Mouse (Mus musculus) left cerebral cortex, postnatal 4 days (tissue): ENCODE results near the gene Mrps9. TPM values are rescaled to one million over a fixed set of nuclear protein-coding genes. Genes with fewer than 3 reads are reported as not detected.

Experiments
- DNase-seq: peaks from one replicate; pipeline ENCODE4 v3.0.0-alpha.2; 2022
- intact Hi-C: fragments of 180-260 bp; cut with DNase I; formaldehyde crosslinking; loops from one replicate; pipeline ENCODE4 v1.15.1; 2025
- total RNA-seq, 2 experiments: library from RNA; stranded (reverse); gene quantifications; 2 replicates each; pipeline ENCODE4 v1.2.3; 2021

The Mrps9 gene
- total RNA-seq, 2 experiments from 2014 or later: 34.6 to 38.3 TPM

GRCm38 (mm10) chr1:42905148-42905547 is 54.1 kb downstream of the Mrps9 start:
- no peak for DNase-seq
- intact Hi-C loops: no loop called here

DNA sequence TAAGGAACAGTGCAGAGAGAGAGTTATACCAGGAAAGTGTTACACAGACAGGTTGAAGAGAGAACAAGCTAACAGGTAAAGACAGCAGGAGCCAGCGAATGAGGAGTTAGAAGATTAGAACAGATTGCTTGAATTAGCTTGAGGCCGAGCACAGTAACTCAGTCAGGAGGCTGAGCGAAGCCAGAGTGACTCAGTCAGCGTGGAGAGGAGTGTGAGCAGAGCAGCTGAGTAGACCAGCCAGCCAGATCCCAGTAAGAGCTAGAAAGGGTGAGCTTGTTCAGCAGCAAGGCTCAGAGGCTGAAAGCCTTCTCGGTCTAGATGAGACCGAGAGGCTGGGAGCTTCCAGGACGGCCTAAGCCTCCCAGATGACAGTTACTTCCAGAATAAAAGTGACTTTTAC is 55.7 kb downstream of the Mrps9 start:
- DNase-seq: no peak
- intact Hi-C loops: no loop called here

GRCm38 (mm10) chr1:42907153-42907552 is 56.1 kb downstream of the Mrps9 start:
- DNase-seq: no peak
- intact Hi-C loops: no loop called here

GRCm38 (mm10) chr1:42915062-42915461 is 64.0 kb downstream of the Mrps9 start:
- intact Hi-C loops: loop anchor here (5.0 to 10.0 kb wide), 2 partner anchors 127 to 350 kb away; no protein-coding TSS in a partner anchor
- no peak for DNase-seq

DNA sequence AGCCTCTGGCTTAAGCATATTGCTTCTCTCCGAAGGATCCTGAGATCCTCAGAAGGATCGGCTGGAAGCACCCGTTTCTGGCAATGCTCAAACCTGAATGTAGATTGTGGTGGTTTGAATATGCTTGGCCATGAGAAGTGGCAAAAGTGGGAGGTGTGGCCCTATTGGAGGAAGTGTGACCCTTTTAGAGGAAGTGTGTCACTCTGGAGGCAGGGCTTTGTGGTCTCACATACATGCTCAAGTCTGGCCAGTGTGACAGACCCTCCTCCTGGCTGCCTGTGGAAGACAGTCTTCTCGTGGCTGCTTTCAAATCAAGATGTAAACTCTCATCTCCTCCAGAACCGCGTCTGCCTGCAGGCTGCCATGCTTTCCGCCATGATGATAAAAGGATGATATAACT is 65.7 kb downstream of the Mrps9 start:
- DNase-seq: no peak
- intact Hi-C loops: loop anchor here (5.0 to 10.0 kb wide), 2 partner anchors 126 to 348 kb away; no protein-coding TSS in a partner anchor

DNA sequence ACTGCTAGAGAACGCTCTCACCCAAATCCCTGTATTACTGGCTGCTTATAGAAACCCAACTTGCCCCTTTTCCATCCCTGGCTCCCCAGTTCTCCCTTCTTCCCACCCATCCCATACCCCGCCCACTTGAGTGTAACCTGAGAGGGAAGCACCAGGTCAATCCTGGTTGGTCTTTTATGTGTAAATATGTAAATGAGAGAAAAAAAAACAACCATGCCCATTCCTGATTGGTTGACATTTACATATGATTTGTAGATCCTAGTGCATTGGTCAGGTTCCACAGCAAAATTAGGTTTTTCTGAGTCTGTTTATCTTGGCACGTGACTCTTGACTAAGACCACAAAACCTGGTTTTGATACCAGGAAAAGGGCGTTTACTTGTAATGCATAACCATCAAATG is 66.9 kb downstream of the Mrps9 start:
- intact Hi-C loops: loop anchor here (5.0 to 10.0 kb wide), 2 partner anchors 124 to 347 kb away; no protein-coding TSS in a partner anchor

GRCm38 (mm10) chr1:42923924-42924323 is 72.9 kb downstream of the Mrps9 start:
- intact Hi-C loops: no loop called here
- no peak for DNase-seq

More for the DNA sequence above, 66.9 kb downstream of the Mrps9 start:
- no peak for DNase-seq

DNA sequence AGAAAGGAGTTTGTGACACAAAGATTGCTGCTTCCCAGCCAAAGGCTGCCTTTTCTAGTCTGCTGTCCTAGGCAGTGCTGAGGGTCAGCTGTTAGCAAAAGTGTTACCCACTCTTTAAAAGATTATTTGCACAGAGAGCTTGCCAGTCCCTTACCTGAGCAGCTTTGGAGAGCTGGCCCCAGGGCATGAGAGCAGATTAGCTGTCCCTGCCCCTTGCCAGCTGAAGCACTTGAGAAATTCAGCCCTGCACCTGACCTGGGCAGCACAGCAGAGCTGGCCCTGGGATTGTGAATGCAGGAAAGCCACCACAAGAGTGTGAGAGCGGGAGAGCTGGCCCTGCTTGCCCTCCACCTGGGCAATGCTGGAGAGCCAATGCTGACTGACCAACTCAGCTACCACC is 82.6 kb downstream of the Mrps9 start:
- DNase-seq: no peak
- intact Hi-C loops: no loop called here

- intact Hi-C loops: no loop called here
- DNase-seq: no peak
These were observed 97.5 kb downstream of the Mrps9 start for GRCm38 (mm10) chr1:42948486-42948885.

DNA sequence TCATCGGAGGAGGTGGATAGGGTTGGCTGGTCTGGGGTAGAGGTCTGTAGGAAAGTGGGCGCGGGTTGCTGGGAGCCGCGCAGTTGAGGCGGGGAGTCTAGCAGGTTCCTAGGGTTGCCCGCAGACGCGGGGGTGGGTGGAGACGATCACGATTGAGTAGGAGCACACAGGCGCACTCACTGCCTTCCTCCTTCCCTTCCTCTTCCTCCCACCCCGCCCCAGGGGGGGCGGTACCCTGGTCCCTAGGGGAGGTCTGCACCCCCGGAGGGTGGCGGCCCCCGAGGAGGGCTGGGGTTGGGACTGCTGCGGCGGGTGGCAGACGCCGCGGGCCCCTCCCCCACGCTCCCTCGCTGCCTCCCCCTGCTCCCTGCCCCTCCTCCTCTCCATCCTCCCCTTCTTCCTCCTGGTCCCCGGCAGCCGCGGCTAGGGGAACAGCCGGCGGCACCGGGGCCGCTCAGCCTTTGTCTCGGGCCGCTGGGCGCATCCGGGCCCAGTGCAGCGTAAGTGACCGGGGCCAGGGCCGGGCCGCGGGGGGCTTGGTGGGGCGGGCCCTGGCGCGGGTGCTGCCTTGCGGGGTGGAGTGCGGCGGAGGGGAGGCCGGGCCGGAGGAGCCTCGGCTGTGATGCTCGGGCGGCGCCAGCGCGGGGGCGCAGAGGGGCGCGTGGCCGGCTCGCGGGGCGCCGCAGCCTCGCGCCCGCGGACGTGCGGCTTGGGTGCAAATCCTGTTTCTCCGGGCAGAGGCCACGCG is 101.9 kb downstream of the Mrps9 start, which contains the start of gene Gpr45:
Gene Gpr45 (plus strand): TSS at position 139 of the 748 bp plus-strand sequence.
- intact Hi-C loops: no loop called here
- DNase-seq: peak; percentile 60

DNA sequence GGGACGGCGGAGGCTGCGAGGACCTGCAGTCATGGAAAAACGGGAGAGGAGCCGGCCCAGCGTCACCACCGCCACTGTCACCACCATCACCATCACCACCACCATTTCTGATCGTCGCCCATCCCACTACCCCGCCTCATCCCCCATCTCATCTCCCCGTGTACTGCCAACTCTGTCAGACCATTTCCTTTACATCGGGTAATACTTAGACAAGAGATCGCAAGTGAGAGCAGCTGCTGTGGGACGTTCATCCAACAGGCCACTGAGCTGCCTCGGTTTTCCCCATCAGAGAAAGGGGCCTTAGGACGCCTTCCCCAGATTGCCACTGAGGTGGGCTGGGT is 102.4 kb downstream of the Mrps9 start:
- DNase-seq: no peak
- intact Hi-C loops: no loop called here

Other genes with a start within 250 kb of the Mrps9 start
- 100 to 1,000 TPM; 102 to 123 TPM for gene Pou3f3, start 155.5 kb upstream of the Mrps9 start, total RNA-seq
- 10 to 100 TPM; 26.6 to 28.3 TPM for gene Gpr45, start 101.6 kb downstream of the Mrps9 start, total RNA-seq
- gene Tgfbrap1, start 247.4 kb downstream of the Mrps9 start, total RNA-seq: 10 to 100 TPM; 42.6 to 44.5 TPM
- 10 to 100 TPM; 24.6 to 26.6 TPM for gene AI597479, start 247.5 kb downstream of the Mrps9 start, total RNA-seq